24 mouse cellular contexts compared by ENCODE assay signal in genomic region chr9:87377921-87378320, GRCm38 (mm10).
DNase-seq lines count a peak whose midpoint lies in the region; ATAC-seq lines count a peak whose summit lies in the region.
"Had no signal": no experiment of that assay in that cellular context is flagged by ENCODE, and none has a peak within 500 bp of the region (broad histone marks: within the 10 kb centered on the region; RNA-seq: fewer than 3 reads in every experiment).

No protein-coding gene starts in this region.

- no peaks in the 10 kb centered on the region for H3K36me3 ChIP-seq in midbrain, embryonic 11.5 days (ENCODE audit: control insufficient read depth, insufficient read depth, low read length)
- no peaks in the 10 kb centered on the region for H3K36me3 ChIP-seq in midbrain, embryonic 16.5 days (ENCODE audit: control insufficient read depth, insufficient read depth, low read length)
- no peaks in the 10 kb centered on the region for H3K36me3 ChIP-seq in neural tube, embryonic 14.5 days (ENCODE audit: control insufficient read depth, insufficient read depth, low read length)
- H3K36me3 ChIP-seq in neural tube, embryonic 15.5 days, result no peaks in the 10 kb centered on the region
- H3K36me3 ChIP-seq: embryonic facial prominence, embryonic 10.5 days; embryonic facial prominence, embryonic 12.5 days; forebrain, embryonic 15.5 days; G1E had no signal

- intact Hi-C loops in heart, postnatal 36 days (cut with DNase I), result no loop called here

- H3K27me3 ChIP-seq in midbrain, embryonic 11.5 days (ENCODE audit: control insufficient read depth, insufficient read depth, low read length), result peaks cover 17% of the 10 kb centered on the region; the same call in 1 of the 2 replicates
- H3K27me3 ChIP-seq in midbrain, embryonic 16.5 days (ENCODE audit: control insufficient read depth, insufficient read depth, low read depth, low read length), result peaks cover 2% of the 10 kb centered on the region; the same call in 1 of the 2 replicates
- H3K27me3 ChIP-seq in neural tube, embryonic 14.5 days (ENCODE audit: control insufficient read depth, insufficient read depth, low read length), result no peaks in the 10 kb centered on the region
- H3K27me3 ChIP-seq in neural tube, embryonic 15.5 days (replicated peaks), result no peaks in the 10 kb centered on the region
- H3K27me3 ChIP-seq: CH12.LX; embryonic facial prominence, embryonic 12.5 days; forebrain, embryonic 13.5 days; forebrain, embryonic 15.5 days; Patski had no signal

- no peaks in the 10 kb centered on the region for H3K4me1 ChIP-seq in midbrain, embryonic 11.5 days (ENCODE audit: control insufficient read depth, insufficient read depth, low read length)
- H3K4me1 ChIP-seq in midbrain, embryonic 16.5 days (ENCODE audit: control insufficient read depth, insufficient read depth, low read length), result no peaks in the 10 kb centered on the region
- no peaks in the 10 kb centered on the region for H3K4me1 ChIP-seq in neural tube, embryonic 14.5 days (ENCODE audit: control insufficient read depth, insufficient read depth, low read length)
- 0 out of 2 replicates have a peak, but pooled peaks cover 4% of the 10 kb centered on the region for H3K4me1 ChIP-seq in neural tube, embryonic 15.5 days
- H3K4me1 ChIP-seq: forebrain, embryonic 13.5 days; forebrain, embryonic 15.5 days had no signal

- no peak overlapping the region for H3K27ac ChIP-seq in midbrain, embryonic 11.5 days (ENCODE audit: low read depth, low read length)
- no peak overlapping the region for H3K27ac ChIP-seq in midbrain, embryonic 16.5 days (ENCODE audit: low read length)
- no peak overlapping the region for H3K27ac ChIP-seq in neural tube, embryonic 14.5 days (ENCODE audit: low read depth, low read length)
- H3K27ac ChIP-seq in neural tube, embryonic 15.5 days (replicated peaks), result no peak overlapping the region
- H3K27ac ChIP-seq: embryonic facial prominence, embryonic 10.5 days; embryonic facial prominence, embryonic 12.5 days; forebrain, embryonic 13.5 days; forebrain, embryonic 15.5 days had no signal

- ATAC-seq in midbrain, embryonic 11.5 days (ENCODE audit: low FRiP score), result no peak
- ATAC-seq in midbrain, embryonic 16.5 days, result no peak
- ATAC-seq in neural tube, embryonic 14.5 days (ENCODE audit: low read depth), result peak; percentile 52; the same call in 1 of the 2 replicates
- no peak for ATAC-seq in neural tube, embryonic 15.5 days (ENCODE audit: low FRiP score)
- ATAC-seq: activated CD4-positive, CD25-positive, alpha-beta regulatory T cell, adult 4 months; CD4-positive, CD25-positive, alpha-beta regulatory T cell, adult 4 months; forebrain, embryonic 13.5 days; forebrain, embryonic 15.5 days; Patski had no signal

- H3K9me3 ChIP-seq in midbrain, embryonic 11.5 days (ENCODE audit: control insufficient read depth, low read length), result no peaks in the 10 kb centered on the region
- H3K9me3 ChIP-seq in midbrain, embryonic 16.5 days (replicated peaks; ENCODE audit: control insufficient read depth, low read length, poor library complexity, severe bottlenecking), result no peaks in the 10 kb centered on the region
- no peaks in the 10 kb centered on the region for H3K9me3 ChIP-seq in neural tube, embryonic 14.5 days (ENCODE audit: control insufficient read depth, low read length)
- H3K9me3 ChIP-seq in neural tube, embryonic 15.5 days (replicated peaks), result no peaks in the 10 kb centered on the region
- H3K9me3 ChIP-seq: embryonic facial prominence, embryonic 10.5 days; embryonic facial prominence, embryonic 12.5 days; forebrain, embryonic 13.5 days; forebrain, embryonic 15.5 days; G1E had no signal

- peak; percentile 66 for DNase-seq in heart, adult 11 months
- no peak for DNase-seq in heart, postnatal 36 days
- DNase-seq in midbrain, embryonic 11.5 days (ENCODE audit: low spot score, missing footprints), result peak; percentile 57
- DNase-seq: adrenal gland, adult 8-10 months; adrenal gland, postnatal 14 days; adrenal gland, postnatal 36 days; B cell, adult 2 months; cerebellum, adult 11-12 months; cerebellum, adult 2 months; cerebellum, adult 9-10 months; cerebellum, postnatal 10 days; cerebellum, postnatal 25 days had no signal

- no peak overlapping the region for H3K4me2 ChIP-seq in midbrain, embryonic 11.5 days
- H3K4me2 ChIP-seq in midbrain, embryonic 16.5 days (ENCODE audit: low read length), result no peak overlapping the region
- H3K4me2 ChIP-seq in neural tube, embryonic 14.5 days (ENCODE audit: low read depth, low read length), result no peak overlapping the region
- no peak overlapping the region for H3K4me2 ChIP-seq in neural tube, embryonic 15.5 days
- H3K4me2 ChIP-seq: embryonic facial prominence, embryonic 12.5 days; forebrain, embryonic 13.5 days; forebrain, embryonic 15.5 days had no signal

- no peak overlapping the region for H3K4me3 ChIP-seq in midbrain, embryonic 11.5 days (ENCODE audit: low read depth, low read length)
- no peak overlapping the region for H3K4me3 ChIP-seq in midbrain, embryonic 16.5 days (ENCODE audit: low read depth, low read length)
- H3K4me3 ChIP-seq in neural tube, embryonic 14.5 days (ENCODE audit: low read depth, low read length), result no peak overlapping the region
- no peak overlapping the region for H3K4me3 ChIP-seq in neural tube, embryonic 15.5 days (replicated peaks)
- H3K4me3 ChIP-seq: embryonic facial prominence, embryonic 10.5 days; embryonic facial prominence, embryonic 12.5 days; forebrain, embryonic 13.5 days; forebrain, embryonic 15.5 days had no signal

- WGBS in midbrain, embryonic 11.5 days, result 83% methylated on average over 7 of the region's 7 CpGs
- 87% methylated on average over 7 of the region's 7 CpGs for WGBS in midbrain, embryonic 16.5 days
- 75% methylated on average over 7 of the region's 7 CpGs for WGBS in neural tube, embryonic 14.5 days
- WGBS in neural tube, embryonic 15.5 days, result 66% methylated on average over 7 of the region's 7 CpGs

- no peak overlapping the region for H3K9ac ChIP-seq in midbrain, embryonic 11.5 days (ENCODE audit: low read length)
- H3K9ac ChIP-seq in midbrain, embryonic 16.5 days (ENCODE audit: low read depth, low read length), result no peak overlapping the region
- no peak overlapping the region for H3K9ac ChIP-seq in neural tube, embryonic 14.5 days (replicated peaks; ENCODE audit: low read depth, low read length)
- H3K9ac ChIP-seq in neural tube, embryonic 15.5 days (replicated peaks), result no peak overlapping the region
- H3K9ac ChIP-seq: embryonic facial prominence, embryonic 12.5 days; forebrain, embryonic 13.5 days; forebrain, embryonic 15.5 days had no signal

Comparison
In these comparisons a context has a peak if more than half of its experiments do, and no peak if none do; other contexts are left out.
1. DNase-seq: peak in heart, adult 11 months (single experiment) and midbrain, embryonic 11.5 days (single experiment); none in heart, postnatal 36 days (0 of 2).